Mouse (Mus musculus) G1E (cell line): ENCODE data around the gene Kcnc3.

Experiments
- CTCF ChIP-seq: IDR thresholded peaks from 2 replicates; pipeline ENCODE4 v1.5.1; 2012; ENCODE audit warnings: low read depth, low read length, inconsistent platforms, mixed read lengths
- GATA1 ChIP-seq: IDR thresholded peaks from 2 replicates; pipeline ENCODE4 v1.6.1; 2012; ENCODE audit warnings: borderline replicate concordance, low read length, inconsistent platforms, mixed read lengths
- GATA2 ChIP-seq: IDR thresholded peaks from 2 replicates; pipeline ENCODE4 v1.6.1; 2012; ENCODE audit warnings: low read depth, low read length, inconsistent platforms, borderline replicate concordance
- TAL1 ChIP-seq: conservative IDR thresholded peaks from 2 replicates; pipeline ENCODE4 v1.6.1; 2012; ENCODE audit warnings: low read depth, low read length, inconsistent platforms, mixed read lengths

- TF ChIP-seq CTCF (no peak), GATA1 (no peak), GATA2 (no peak), TAL1 (no peak)
These were observed 1.3 kb upstream of the Kcnc3 start for GRCm38 (mm10) chr7:44589149-44589548.
